Mouse (Mus musculus): ENCODE measurements around the gene Dnmt3a.

GRCm38 (mm10) chr12:3858754-3859153 lies 52.9 kb downstream of the Dnmt3a start:
- TF ChIP-seq CTCF (IDR thresholded peaks at IDR 0.05; ENCODE audit: low read depth) (no peak), EP300 (IDR thresholded peaks at IDR 0.05; ENCODE audit: low read depth) (no peak)
